ENCODE assay signal across 20 mouse cellular contexts in the genomic region with DNA sequence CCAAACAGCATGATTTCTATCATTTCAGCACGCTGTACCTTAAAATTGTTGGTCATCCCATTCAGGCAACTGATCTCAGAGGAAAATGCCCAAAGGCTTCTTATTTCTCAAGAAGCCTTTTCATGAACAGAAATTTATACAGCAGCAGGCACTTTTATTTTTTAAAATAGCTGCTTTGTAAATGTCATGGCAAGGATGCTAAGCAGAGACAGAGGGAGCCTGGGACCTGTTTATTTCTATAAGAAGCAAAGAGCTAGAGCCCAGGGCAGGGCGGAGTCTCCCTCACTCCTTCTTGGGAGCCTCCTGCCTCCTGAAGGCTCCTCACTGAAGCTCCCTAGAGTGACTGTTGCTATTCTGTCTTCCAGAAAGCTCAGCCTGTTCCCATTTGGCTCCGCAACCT. TPM values are rescaled to one million over a fixed set of nuclear protein-coding genes. Genes with fewer than 3 reads are reported as not detected.
DNase-seq lines count a peak whose midpoint lies in the region; ATAC-seq and TF ChIP-seq lines count a peak whose summit lies in the region.
"Had no signal": no experiment of that assay in that cellular context is flagged by ENCODE, and none has a peak within 500 bp of the region (broad histone marks: within the 10 kb centered on the region; RNA-seq: fewer than 3 reads in every experiment).

No protein-coding gene starts in this region.

- peak overlapping the region; percentile 62 for H3K27ac ChIP-seq in forebrain, postnatal 0 days (ENCODE audit: low read depth, low read length)
- no peak overlapping the region for H3K27ac ChIP-seq in forebrain, embryonic 11.5 days (ENCODE audit: low read depth, low read length)
- H3K27ac ChIP-seq in midbrain, postnatal 0 days (ENCODE audit: low read depth, low read length): peak overlapping the region; percentile 38; the same call in 1 of the 2 replicates
- H3K27ac ChIP-seq in midbrain, embryonic 10.5 days (replicated peaks): no peak overlapping the region
- H3K27ac ChIP-seq in cortical plate, adult 2 months (ENCODE audit: insufficient read depth, low read length): peak overlapping the region; percentile 95
- H3K27ac ChIP-seq: embryonic facial prominence, embryonic 10.5 days; heart, adult 2 months; hindbrain, embryonic 10.5 days; hindbrain, embryonic 14.5 days had no signal

- TF ChIP-seq CTCF in forebrain, postnatal 0 days (IDR thresholded peaks at IDR 0.05; ENCODE audit: low read depth): no peak
- TF ChIP-seq CTCF in midbrain, postnatal 0 days (IDR thresholded peaks at IDR 0.05): no peak
- TF ChIP-seq CTCF in cortical plate, adult 2 months (IDR thresholded peaks at IDR 0.05; ENCODE audit: extremely low read depth, insufficient read depth, low read length): no peak

- no peaks in the 10 kb centered on the region for H3K36me3 ChIP-seq in forebrain, postnatal 0 days (ENCODE audit: insufficient read depth)
- no peaks in the 10 kb centered on the region for H3K36me3 ChIP-seq in forebrain, embryonic 11.5 days (ENCODE audit: control insufficient read depth, insufficient read depth, low read length)
- H3K36me3 ChIP-seq in midbrain, postnatal 0 days (ENCODE audit: insufficient read depth, low read length): peaks cover 5% of the 10 kb centered on the region; the same call in 1 of the 2 replicates
- no peaks in the 10 kb centered on the region for H3K36me3 ChIP-seq in midbrain, embryonic 10.5 days
- H3K36me3 ChIP-seq: embryonic facial prominence, embryonic 10.5 days; heart, embryonic 12.5 days; hindbrain, embryonic 10.5 days had no signal

- H3K4me1 ChIP-seq in forebrain, postnatal 0 days (ENCODE audit: insufficient read depth): no peaks in the 10 kb centered on the region
- H3K4me1 ChIP-seq in forebrain, embryonic 11.5 days (replicated peaks; ENCODE audit: control insufficient read depth, insufficient read depth, low read length): no peaks in the 10 kb centered on the region
- no peaks in the 10 kb centered on the region for H3K4me1 ChIP-seq in midbrain, postnatal 0 days (ENCODE audit: insufficient read depth, low read length)
- H3K4me1 ChIP-seq in midbrain, embryonic 10.5 days: peaks cover 10% of the 10 kb centered on the region
- H3K4me1 ChIP-seq in cortical plate, adult 2 months (ENCODE audit: control insufficient read depth, insufficient read depth, low read length): peaks cover 15% of the 10 kb centered on the region

- no peak overlapping the region for H3K4me2 ChIP-seq in forebrain, postnatal 0 days (ENCODE audit: low read depth)
- no peak overlapping the region for H3K4me2 ChIP-seq in forebrain, embryonic 11.5 days (ENCODE audit: low read depth, low read length, severe bottlenecking)
- no peak overlapping the region for H3K4me2 ChIP-seq in midbrain, postnatal 0 days (ENCODE audit: low read depth, low read length, poor library complexity, severe bottlenecking)
- H3K4me2 ChIP-seq: heart, embryonic 12.5 days; hindbrain, embryonic 14.5 days had no signal

- no peak for TF ChIP-seq POLR2A in cortical plate, adult 2 months (IDR thresholded peaks at IDR 0.05; ENCODE audit: extremely low read depth, insufficient read depth, low read length)

- no peaks in the 10 kb centered on the region for H3K27me3 ChIP-seq in forebrain, postnatal 0 days (ENCODE audit: insufficient read depth, low read length)
- no peaks in the 10 kb centered on the region for H3K27me3 ChIP-seq in forebrain, embryonic 11.5 days (ENCODE audit: control insufficient read depth, insufficient read depth, low read length)
- H3K27me3 ChIP-seq in midbrain, postnatal 0 days (ENCODE audit: insufficient read depth, low read length): no peaks in the 10 kb centered on the region
- H3K27me3 ChIP-seq in midbrain, embryonic 10.5 days (ENCODE audit: low read depth, poor library complexity, severe bottlenecking): no peaks in the 10 kb centered on the region
- H3K27me3 ChIP-seq: CH12.LX; heart, embryonic 12.5 days; Patski had no signal

- no peak overlapping the region for H3K4me3 ChIP-seq in forebrain, postnatal 0 days (ENCODE audit: low read depth, low read length)
- H3K4me3 ChIP-seq in forebrain, embryonic 11.5 days (ENCODE audit: low read depth, low read length): no peak overlapping the region
- H3K4me3 ChIP-seq in midbrain, postnatal 0 days (ENCODE audit: low read depth, low read length): no peak overlapping the region
- H3K4me3 ChIP-seq in midbrain, embryonic 10.5 days: no peak overlapping the region
- H3K4me3 ChIP-seq in cortical plate, adult 2 months (ENCODE audit: insufficient read depth, low read length): no peak overlapping the region
- H3K4me3 ChIP-seq: embryonic facial prominence, embryonic 10.5 days; heart, adult 2 months; heart, embryonic 12.5 days; hindbrain, embryonic 10.5 days had no signal

- H3K9ac ChIP-seq in forebrain, postnatal 0 days: no peak overlapping the region
- no peak overlapping the region for H3K9ac ChIP-seq in forebrain, embryonic 11.5 days (ENCODE audit: low read length)
- no peak overlapping the region for H3K9ac ChIP-seq in midbrain, postnatal 0 days (replicated peaks; ENCODE audit: low read length, poor library complexity, severe bottlenecking)
- H3K9ac ChIP-seq: heart, embryonic 12.5 days; hindbrain, embryonic 14.5 days had no signal

- no peak for ATAC-seq in forebrain, postnatal 0 days
- ATAC-seq in forebrain, embryonic 11.5 days (replicated peaks; ENCODE audit: low FRiP score): no peak
- ATAC-seq in midbrain, postnatal 0 days (ENCODE audit: low FRiP score): no peak
- no peak for ATAC-seq in monocyte, adult 5-6 weeks (replicated peaks; ENCODE audit: insufficient number of reproducible peaks, low FRiP score, low TSS enrichment, poor library complexity, severe bottlenecking)
- ATAC-seq: activated CD4-positive, CD25-positive, alpha-beta regulatory T cell, adult 4 months; Patski had no signal

- no peak for DNase-seq in forebrain, postnatal 0 days
- DNase-seq in forebrain, embryonic 11.5 days (ENCODE audit: low spot score): no peak
- no peak for DNase-seq in midbrain, postnatal 0 days (ENCODE audit: low spot score)
- DNase-seq in midbrain, embryonic 10.5 days (ENCODE audit: low spot score): no peak
- DNase-seq: adrenal gland, postnatal 14 days; cerebellum, adult 18-20 months; cerebellum, adult 9-11 months; cerebellum, postnatal 36 days; gastrocnemius, postnatal 14 days; heart, adult 2 months had no signal

- no peaks in the 10 kb centered on the region for H3K9me3 ChIP-seq in forebrain, postnatal 0 days (ENCODE audit: low read length)
- no peaks in the 10 kb centered on the region for H3K9me3 ChIP-seq in forebrain, embryonic 11.5 days (ENCODE audit: control insufficient read depth, low read length)
- no peaks in the 10 kb centered on the region for H3K9me3 ChIP-seq in midbrain, postnatal 0 days (ENCODE audit: low read length)
- H3K9me3 ChIP-seq in midbrain, embryonic 10.5 days (replicated peaks): no peaks in the 10 kb centered on the region; the same call in 1 of the 2 replicates

- WGBS in forebrain, postnatal 0 days: 90% methylated on average over 3 of the region's 3 CpGs
- WGBS in forebrain, embryonic 11.5 days: 96% methylated on average over 3 of the region's 3 CpGs
- WGBS in midbrain, postnatal 0 days: 94% methylated on average over 3 of the region's 3 CpGs
- WGBS in midbrain, embryonic 10.5 days: over 99% methylated on average over 3 of the region's 3 CpGs

RNA-seq across cellular contexts. Expression of gene Rimbp2, which starts 40.9 kb away (rescaled TPM):
- 18.8 and 25.6 TPM in 2 replicates for total RNA-seq in forebrain, postnatal 0 days (2014; rRNA removed)
- 3.9 and 4.6 TPM in 2 replicates for polyA plus RNA-seq in forebrain, postnatal 0 days (2015; fragmentation: Nextera tagmentation; extraction: Ambion mirVana)
- polyA plus RNA-seq in forebrain, embryonic 11.5 days (2014; fragmentation: Nextera tagmentation; extraction: Ambion mirVana): 0.44 and 0.95 TPM in 2 replicates
- 22.7 and 29.1 TPM in 2 replicates for total RNA-seq in midbrain, postnatal 0 days (2014; rRNA removed)
- polyA plus RNA-seq in midbrain, postnatal 0 days (2015; fragmentation: Nextera tagmentation; extraction: Ambion mirVana): 5.2 and 6.1 TPM in 2 replicates
- 0.42 and 0.76 TPM in 2 replicates for polyA plus RNA-seq in midbrain, embryonic 10.5 days (2016; fragmentation: Nextera tagmentation; extraction: Ambion mirVana)
- polyA plus RNA-seq in cortical plate, adult 2 months (2012; rRNA removed): 116 and 119 TPM in 2 replicates
- total RNA-seq in monocyte, adult 5-6 weeks (2017): not detected in 3 replicates
- total RNA-seq: CH12.LX; gastrocnemius, adult 18-20 months had no signal
- polyA plus RNA-seq: activated CD4-positive, CD25-positive, alpha-beta regulatory T cell, adult 4 months; Patski had no signal

Comparison
In these comparisons a context has a peak if more than half of its experiments do, and no peak if none do; other contexts are left out.
1. H3K27ac ChIP-seq: peak in forebrain, postnatal 0 days (single experiment), midbrain, postnatal 0 days (single experiment) and cortical plate, adult 2 months (single experiment); none in forebrain, embryonic 11.5 days (single experiment) and midbrain, embryonic 10.5 days (single experiment).
2. RNA of gene Rimbp2, which starts 40.9 kb away (polyA plus RNA-seq): 116 to 119 TPM in cortical plate, adult 2 months; 5.2 to 6.1 TPM in midbrain, postnatal 0 days, 3.9 to 4.6 TPM in forebrain, postnatal 0 days, 0.44 to 0.95 TPM in forebrain, embryonic 11.5 days and 0.42 to 0.76 TPM in midbrain, embryonic 10.5 days; every median in the first group is over 10 times any median in the second.